In genomic region chr7:116681268-116681667, GRCm38 (mm10) we compare ENCODE assay signal across 13 mouse cellular contexts.
A peak's percentile ranks its signal among the peaks of the same experiment; 100 is the strongest.
DNase-seq lines count a peak whose midpoint lies in the region; ATAC-seq and TF ChIP-seq lines count a peak whose summit lies in the region.
"Had no signal": no experiment of that assay in that cellular context is flagged by ENCODE, and none has a peak within 500 bp of the region (broad histone marks: within the 10 kb centered on the region; RNA-seq: fewer than 3 reads in every experiment).

No protein-coding gene starts in this region.

- TF ChIP-seq CTCF in forebrain, postnatal 0 days (IDR thresholded peaks at IDR 0.05; ENCODE audit: low read depth), result no peak

- H3K27me3 ChIP-seq in embryonic facial prominence, embryonic 14.5 days (replicated peaks; ENCODE audit: control insufficient read depth, insufficient read depth, low read length), result no peaks in the 10 kb centered on the region
- H3K27me3 ChIP-seq in embryonic facial prominence, embryonic 10.5 days (replicated peaks; ENCODE audit: low read depth, poor library complexity, severe bottlenecking), result no peaks in the 10 kb centered on the region
- H3K27me3 ChIP-seq in forebrain, postnatal 0 days (ENCODE audit: insufficient read depth, low read length), result no peaks in the 10 kb centered on the region
- no peaks in the 10 kb centered on the region for H3K27me3 ChIP-seq in neural tube, embryonic 12.5 days (replicated peaks)

- H3K9ac ChIP-seq in embryonic facial prominence, embryonic 14.5 days (ENCODE audit: low read depth, low read length), result no peak overlapping the region
- H3K9ac ChIP-seq in forebrain, postnatal 0 days, result no peak overlapping the region
- H3K9ac ChIP-seq in neural tube, embryonic 12.5 days, result no peak overlapping the region

- H3K9me3 ChIP-seq in embryonic facial prominence, embryonic 14.5 days (ENCODE audit: control insufficient read depth, low read length), result no peaks in the 10 kb centered on the region
- no peaks in the 10 kb centered on the region for H3K9me3 ChIP-seq in embryonic facial prominence, embryonic 10.5 days
- no peaks in the 10 kb centered on the region for H3K9me3 ChIP-seq in forebrain, postnatal 0 days (ENCODE audit: low read length)
- H3K9me3 ChIP-seq in neural tube, embryonic 12.5 days, result no peaks in the 10 kb centered on the region

- DNase-seq in embryonic facial prominence, embryonic 14.5 days (ENCODE audit: low spot score), result peak; percentile 12
- DNase-seq in embryonic facial prominence, embryonic 10.5 days (ENCODE audit: low spot score), result no peak
- peak; percentile 7 for DNase-seq in layer of hippocampus, adult 11-12 months (ENCODE audit: low spot score)
- no peak for DNase-seq in layer of hippocampus, postnatal 10 days (ENCODE audit: low spot score in 2 of 2)
- peak; percentile 47 for DNase-seq in forebrain, postnatal 0 days
- DNase-seq in left cerebral cortex, postnatal 25 days (ENCODE audit: low spot score in 2 of 2), result no peak
- DNase-seq: adrenal gland, postnatal 10 days; heart, adult 2 months; heart, postnatal 14 days; kidney, postnatal 25 days had no signal

- 35% methylated on average over 8 of the region's 8 CpGs for WGBS in embryonic facial prominence, embryonic 14.5 days
- WGBS in embryonic facial prominence, embryonic 10.5 days, result 67% methylated on average over 8 of the region's 8 CpGs
- 29% methylated on average over 8 of the region's 8 CpGs for WGBS in forebrain, postnatal 0 days
- 22% methylated on average over 8 of the region's 8 CpGs for whole genome bisulfite sequencing in neural tube, embryonic 12.5 days

- H3K27ac ChIP-seq in embryonic facial prominence, embryonic 14.5 days (replicated peaks; ENCODE audit: low read depth, low read length), result no peak overlapping the region
- no peak overlapping the region for H3K27ac ChIP-seq in embryonic facial prominence, embryonic 10.5 days (replicated peaks)
- no peak overlapping the region for H3K27ac ChIP-seq in forebrain, postnatal 0 days (ENCODE audit: low read depth, low read length)
- no peak overlapping the region for H3K27ac ChIP-seq in neural tube, embryonic 12.5 days
- H3K27ac ChIP-seq: heart, adult 2 months; macrophage had no signal

- peak; percentile 18; the same call in 1 of the 2 replicates for ATAC-seq in embryonic facial prominence, embryonic 14.5 days (ENCODE audit: low read depth)
- peak; percentile 56 for ATAC-seq in forebrain, postnatal 0 days
- peak; percentile 70 for ATAC-seq in neural tube, embryonic 12.5 days (ENCODE audit: low FRiP score, low read depth)
- ATAC-seq in cerebellum, adult (ENCODE audit: insufficient number of reproducible peaks, low FRiP score, low TSS enrichment), result no peak

- H3K4me2 ChIP-seq in embryonic facial prominence, embryonic 14.5 days (ENCODE audit: low read depth, low read length), result no peak overlapping the region
- no peak overlapping the region for H3K4me2 ChIP-seq in forebrain, postnatal 0 days (ENCODE audit: low read depth)
- no peak overlapping the region for H3K4me2 ChIP-seq in neural tube, embryonic 12.5 days (replicated peaks)

- no peaks in the 10 kb centered on the region for H3K4me1 ChIP-seq in embryonic facial prominence, embryonic 14.5 days (ENCODE audit: control insufficient read depth, insufficient read depth, low read length)
- H3K4me1 ChIP-seq in embryonic facial prominence, embryonic 10.5 days, result 0 out of 2 replicates have a peak, but pooled peaks cover 4% of the 10 kb centered on the region
- no peaks in the 10 kb centered on the region for H3K4me1 ChIP-seq in forebrain, postnatal 0 days (ENCODE audit: insufficient read depth)
- peaks cover 6% of the 10 kb centered on the region; the same call in 1 of the 2 replicates for H3K4me1 ChIP-seq in neural tube, embryonic 12.5 days

- intact Hi-C loops in left cerebral cortex, postnatal 25 days (cut with DNase I), result no loop called here

- H3K36me3 ChIP-seq in embryonic facial prominence, embryonic 14.5 days (ENCODE audit: control insufficient read depth, insufficient read depth, low read length), result no peaks in the 10 kb centered on the region
- H3K36me3 ChIP-seq in embryonic facial prominence, embryonic 10.5 days (replicated peaks), result no peaks in the 10 kb centered on the region
- H3K36me3 ChIP-seq in forebrain, postnatal 0 days (ENCODE audit: insufficient read depth), result no peaks in the 10 kb centered on the region
- no peaks in the 10 kb centered on the region for H3K36me3 ChIP-seq in neural tube, embryonic 12.5 days

- H3K4me3 ChIP-seq in embryonic facial prominence, embryonic 14.5 days (ENCODE audit: low read depth, low read length), result no peak overlapping the region
- no peak overlapping the region for H3K4me3 ChIP-seq in embryonic facial prominence, embryonic 10.5 days
- H3K4me3 ChIP-seq in forebrain, postnatal 0 days (ENCODE audit: low read depth, low read length), result no peak overlapping the region
- no peak overlapping the region for H3K4me3 ChIP-seq in neural tube, embryonic 12.5 days
- H3K4me3 ChIP-seq: heart, adult 2 months had no signal

Comparison
In these comparisons a context has a peak if more than half of its experiments do, and no peak if none do; other contexts are left out.
1. DNase-seq: peak in embryonic facial prominence, embryonic 14.5 days (single experiment), layer of hippocampus, adult 11-12 months (single experiment) and forebrain, postnatal 0 days (single experiment); none in embryonic facial prominence, embryonic 10.5 days (single experiment), layer of hippocampus, postnatal 10 days (0 of 2) and left cerebral cortex, postnatal 25 days (0 of 2).